Mouse (Mus musculus): ENCODE results near the gene Sept9.

DNA sequence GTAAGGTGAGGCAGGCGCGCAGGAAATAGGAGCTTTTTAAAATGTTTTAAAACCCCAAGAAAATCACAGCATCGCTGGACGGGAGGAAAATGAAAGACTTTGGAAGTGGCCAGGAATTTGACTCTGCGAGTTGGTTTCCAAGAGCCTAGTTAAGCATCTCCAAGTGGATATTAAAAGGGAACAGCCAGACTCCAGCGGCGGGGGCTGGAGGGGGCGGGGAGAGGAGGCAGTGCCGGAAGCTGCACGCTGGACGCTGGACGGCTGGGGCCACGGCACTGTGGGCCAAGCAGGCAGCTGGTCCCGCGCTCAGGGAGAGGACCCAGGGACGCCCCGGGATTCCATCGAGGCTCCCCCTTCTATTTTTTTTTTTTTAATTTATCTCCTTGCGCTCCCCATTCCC is 32.6 kb downstream of the Sept9 start:
- TF ChIP-seq CTCF (IDR thresholded peaks at IDR 0.05; ENCODE audit: insufficient read depth, low read depth, low read length) (no peak), POLR2A (IDR thresholded peaks at IDR 0.05; ENCODE audit: insufficient read depth, low read depth, low read length) (no peak)
